Mouse (Mus musculus): Measurements from ENCODE around the gene Nectin3.

GRCm38 (mm10) chr16:46507944-46508333 is 9.6 kb upstream of the Nectin3 start:
- TF ChIP-seq EP300 (IDR thresholded peaks at IDR 0.05; ENCODE audit: insufficient read depth, low read depth, low read length), result no peak
- TF ChIP-seq POLR2A (IDR thresholded peaks at IDR 0.05; ENCODE audit: insufficient read depth, low read depth, low read length), result no peak
- TF ChIP-seq CTCF (IDR thresholded peaks at IDR 0.05), result no peak
